Mouse (Mus musculus): ENCODE data around the gene Slc34a3. TPM values are rescaled to one million over a fixed set of nuclear protein-coding genes. Genes with fewer than 3 reads are reported as not detected.

Slc34a3 gene
- polyA plus RNA-seq, 1 experiment: not detected

GRCm38 (mm10) chr2:25234551-25235220, 522 bp upstream of the Slc34a3 start:
- TF ChIP-seq CTCF (IDR thresholded peaks at IDR 0.05; ENCODE audit: borderline replicate concordance, extremely low read depth, insufficient read depth, insufficient read length): no peak
- no peak for TF ChIP-seq POLR2A (IDR thresholded peaks at IDR 0.05; ENCODE audit: borderline replicate concordance, extremely low read depth, insufficient read depth, insufficient read length, poor library complexity, severe bottlenecking)
- no peak for DNase-seq (ENCODE audit: low read depth)

DNA sequence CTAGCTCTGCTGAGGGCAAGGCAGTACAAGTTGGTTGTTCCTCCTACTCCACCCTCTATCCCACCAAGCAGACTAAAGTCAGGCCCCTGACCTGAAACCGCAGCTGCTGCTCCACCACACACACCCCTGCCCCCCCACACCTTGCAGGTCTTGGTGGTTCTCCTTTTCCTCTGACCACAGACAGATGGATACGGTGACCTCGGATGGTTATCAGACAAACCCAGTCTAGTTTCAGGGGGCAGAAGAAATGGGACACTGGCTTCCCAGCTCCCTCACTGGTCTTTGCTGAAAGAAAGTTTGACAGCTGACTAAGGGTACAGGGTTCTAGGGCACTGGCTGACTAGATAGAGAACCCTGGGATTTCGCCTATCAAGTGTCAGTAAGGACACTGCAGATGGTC, 743 bp downstream of the Slc34a3 start:
- TF ChIP-seq CTCF (IDR thresholded peaks at IDR 0.05; ENCODE audit: borderline replicate concordance, extremely low read depth, insufficient read depth, insufficient read length) (no peak), POLR2A (IDR thresholded peaks at IDR 0.05; ENCODE audit: borderline replicate concordance, extremely low read depth, insufficient read depth, insufficient read length, poor library complexity, severe bottlenecking) (no peak)
- DNase-seq (ENCODE audit: low read depth): no peak

GRCm38 (mm10) chr2:25231038-25231437, 3.1 kb downstream of the Slc34a3 start:
- no peak for DNase-seq (ENCODE audit: low read depth)
- TF ChIP-seq CTCF (IDR thresholded peaks at IDR 0.05; ENCODE audit: borderline replicate concordance, extremely low read depth, insufficient read depth, insufficient read length): no peak
- no peak for TF ChIP-seq POLR2A (IDR thresholded peaks at IDR 0.05; ENCODE audit: borderline replicate concordance, extremely low read depth, insufficient read depth, insufficient read length, poor library complexity, severe bottlenecking)

DNA sequence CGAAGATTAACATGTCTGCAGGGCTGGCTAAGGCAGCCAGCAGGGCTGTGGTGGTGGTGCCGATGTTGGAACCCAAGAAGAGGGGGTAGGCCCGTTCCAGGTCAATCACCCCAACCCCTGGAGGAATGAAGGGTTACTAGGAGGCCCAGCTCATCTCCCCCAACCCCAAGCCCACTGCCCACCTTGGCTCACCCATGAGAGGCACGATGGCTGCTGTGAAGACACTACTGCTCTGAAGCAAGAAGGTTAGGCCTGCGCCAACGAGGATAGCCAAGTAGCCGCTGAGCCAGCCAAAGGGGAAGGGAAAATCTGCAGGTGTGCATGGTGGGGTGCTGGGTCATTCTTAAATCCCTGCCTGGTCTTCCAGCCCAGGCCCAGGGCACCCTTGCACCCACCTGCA, 3.6 kb downstream of the Slc34a3 start:
- DNase-seq (ENCODE audit: low read depth): no peak
- TF ChIP-seq POLR2A (IDR thresholded peaks at IDR 0.05; ENCODE audit: borderline replicate concordance, extremely low read depth, insufficient read depth, insufficient read length, poor library complexity, severe bottlenecking) (no peak), CTCF (IDR thresholded peaks at IDR 0.05; ENCODE audit: borderline replicate concordance, extremely low read depth, insufficient read depth, insufficient read length) (no peak)

DNA sequence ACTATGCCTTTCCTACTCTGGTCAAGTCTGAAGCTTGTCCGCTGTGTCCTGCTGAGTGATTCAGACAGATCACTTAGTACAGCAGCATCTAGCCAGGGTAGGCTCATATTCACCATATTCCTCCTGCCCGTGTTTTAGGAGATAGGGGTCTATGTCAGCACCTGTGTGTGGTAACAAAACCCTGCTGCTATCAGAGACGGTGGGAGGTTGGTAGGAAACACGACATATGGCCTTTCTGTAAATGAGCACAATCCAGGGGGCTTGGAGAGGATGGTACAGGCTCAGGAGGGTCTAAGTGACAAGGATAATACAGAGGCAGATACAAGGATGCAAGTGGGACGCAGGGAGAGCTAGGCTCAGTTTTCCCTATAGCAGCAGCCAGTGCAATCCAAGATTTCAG, 4.6 kb downstream of the Slc34a3 start:
- DNase-seq (ENCODE audit: low read depth): no peak
- TF ChIP-seq POLR2A (IDR thresholded peaks at IDR 0.05; ENCODE audit: borderline replicate concordance, extremely low read depth, insufficient read depth, insufficient read length, poor library complexity, severe bottlenecking) (no peak), CTCF (IDR thresholded peaks at IDR 0.05; ENCODE audit: borderline replicate concordance, extremely low read depth, insufficient read depth, insufficient read length) (no peak)

DNA sequence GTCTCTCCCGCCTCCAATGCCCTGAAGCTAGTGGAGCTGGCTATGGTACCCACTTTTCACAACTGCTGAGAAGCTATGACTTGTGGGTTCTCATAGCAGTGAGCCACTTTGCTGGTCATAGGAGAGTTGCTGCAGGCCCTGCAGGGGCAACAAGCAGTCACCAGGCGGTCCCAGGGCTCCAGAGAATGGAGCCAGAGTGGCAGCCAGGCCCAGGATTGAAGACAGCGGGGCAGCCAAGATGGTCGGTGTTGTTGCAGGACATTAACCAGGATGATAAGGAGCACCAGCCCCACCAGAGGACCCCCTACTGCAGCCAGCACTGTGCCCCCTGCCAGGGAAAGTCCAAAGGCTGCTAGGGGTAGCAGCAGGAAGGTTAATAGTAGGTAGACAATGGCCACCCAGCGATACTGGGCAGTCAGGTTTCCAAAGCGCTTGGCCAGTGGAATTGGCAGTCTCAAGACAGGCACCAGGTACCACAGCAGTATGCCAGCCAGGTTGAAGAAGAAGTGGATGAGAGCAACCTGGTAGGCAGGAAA, 5.1 kb downstream of the Slc34a3 start:
- TF ChIP-seq POLR2A (IDR thresholded peaks at IDR 0.05; ENCODE audit: borderline replicate concordance, extremely low read depth, insufficient read depth, insufficient read length, poor library complexity, severe bottlenecking) (no peak), CTCF (IDR thresholded peaks at IDR 0.05; ENCODE audit: borderline replicate concordance, extremely low read depth, insufficient read depth, insufficient read length) (no peak)

GRCm38 (mm10) chr2:25228431-25228889, 5.7 kb downstream of the Slc34a3 start:
- TF ChIP-seq POLR2A (IDR thresholded peaks at IDR 0.05; ENCODE audit: borderline replicate concordance, extremely low read depth, insufficient read depth, insufficient read length, poor library complexity, severe bottlenecking): no peak
- peak; percentile 83 for TF ChIP-seq CTCF (IDR thresholded peaks at IDR 0.05; ENCODE audit: borderline replicate concordance, extremely low read depth, insufficient read depth, insufficient read length)
- DNase-seq (ENCODE audit: low read depth): peak; percentile 93

More for the DNA sequence above, 5.1 kb downstream of the Slc34a3 start:
- DNase-seq (ENCODE audit: low read depth): no peak

DNA sequence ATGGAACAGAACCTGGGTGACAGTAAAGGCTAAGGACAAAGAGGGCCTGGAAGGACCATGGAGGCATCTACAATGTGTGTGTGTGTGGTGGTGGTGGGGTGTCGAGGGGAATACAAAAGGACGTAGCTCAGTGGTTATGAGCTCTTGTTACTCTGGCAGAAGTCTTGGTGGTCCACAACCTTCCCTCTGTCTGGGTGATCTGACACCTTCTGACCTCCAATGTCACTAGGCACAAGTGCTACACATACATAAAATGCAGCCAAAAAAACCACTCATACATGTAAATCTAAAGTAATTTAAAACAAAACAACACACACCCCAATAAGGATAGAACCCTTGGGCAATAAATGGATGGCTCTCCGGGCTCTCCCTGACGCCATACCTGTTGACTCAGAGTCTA, 6.8 kb downstream of the Slc34a3 start:
- TF ChIP-seq POLR2A (IDR thresholded peaks at IDR 0.05; ENCODE audit: borderline replicate concordance, extremely low read depth, insufficient read depth, insufficient read length, poor library complexity, severe bottlenecking) (no peak), CTCF (IDR thresholded peaks at IDR 0.05; ENCODE audit: borderline replicate concordance, extremely low read depth, insufficient read depth, insufficient read length) (no peak)

GRCm38 (mm10) chr2:25226864-25227263, 7.3 kb downstream of the Slc34a3 start:
- TF ChIP-seq CTCF (IDR thresholded peaks at IDR 0.05; ENCODE audit: borderline replicate concordance, extremely low read depth, insufficient read depth, insufficient read length): no peak
- TF ChIP-seq POLR2A (IDR thresholded peaks at IDR 0.05; ENCODE audit: borderline replicate concordance, extremely low read depth, insufficient read depth, insufficient read length, poor library complexity, severe bottlenecking): no peak
- DNase-seq (ENCODE audit: low read depth): no peak

More for the DNA sequence above, 6.8 kb downstream of the Slc34a3 start:
- no peak for DNase-seq (ENCODE audit: low read depth)

DNA sequence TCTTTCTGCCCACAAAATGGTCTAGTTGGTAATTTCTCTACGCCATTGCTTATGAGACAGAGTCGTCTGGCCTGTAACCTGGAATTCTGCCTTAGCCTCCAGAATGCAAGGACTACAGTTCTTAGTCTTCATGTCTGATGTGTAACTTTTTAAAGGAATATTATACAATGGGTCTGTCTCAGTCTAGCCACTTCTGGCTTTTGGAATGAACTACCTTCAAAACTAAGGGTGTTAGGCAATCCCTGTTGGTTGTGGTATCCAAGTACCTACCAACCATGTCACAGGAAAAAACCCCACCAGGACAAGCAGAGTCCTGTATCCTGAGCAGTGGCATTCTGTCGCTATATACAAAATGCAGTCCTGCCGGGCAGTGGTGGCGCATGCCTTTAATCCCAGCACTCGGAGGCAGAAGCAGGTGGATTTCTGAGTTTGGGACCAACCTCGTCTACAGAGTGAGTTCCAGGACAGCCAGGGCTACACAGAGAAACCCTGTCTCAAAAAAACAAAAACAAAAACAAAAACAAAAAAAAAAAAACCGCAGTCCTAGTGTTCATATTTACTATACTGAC, 8.3 kb downstream of the Slc34a3 start:
- TF ChIP-seq CTCF (IDR thresholded peaks at IDR 0.05; ENCODE audit: borderline replicate concordance, extremely low read depth, insufficient read depth, insufficient read length): no peak
- TF ChIP-seq POLR2A (IDR thresholded peaks at IDR 0.05; ENCODE audit: borderline replicate concordance, extremely low read depth, insufficient read depth, insufficient read length, poor library complexity, severe bottlenecking): no peak
- no peak for DNase-seq (ENCODE audit: low read depth)

- TF ChIP-seq POLR2A (IDR thresholded peaks at IDR 0.05; ENCODE audit: borderline replicate concordance, extremely low read depth, insufficient read depth, insufficient read length, poor library complexity, severe bottlenecking) (peak; percentile 82; the same call in 1 of the 2 replicates), CTCF (IDR thresholded peaks at IDR 0.05; ENCODE audit: borderline replicate concordance, extremely low read depth, insufficient read depth, insufficient read length) (no peak)
Measured at GRCm38 (mm10) chr2:25224766-25225752, 9.1 kb downstream of the Slc34a3 start.

More at GRCm38 (mm10) chr2:25224766-25225752, 9.1 kb downstream of the Slc34a3 start:
- peak; percentile 100 for DNase-seq (ENCODE audit: low read depth)
